Mouse (Mus musculus): ENCODE results near the gene Trim2. TPM values are rescaled to one million over a fixed set of nuclear protein-coding genes. Genes with fewer than 3 reads are reported as not detected.

The Trim2 gene
- polyA plus RNA-seq, 1 experiment from 2014 or later = 137 TPM

GRCm38 (mm10) chr3:84128871-84129870 lies 177.5 kb downstream of the Trim2 start:
- H3K4me2 ChIP-seq = no peak overlapping the region
- 73% methylated on average over 11 of the region's 11 CpGs for WGBS
- H3K27me3 ChIP-seq = no peaks in the 10 kb centered on the region
- ATAC-seq (ENCODE audit: low FRiP score) = no peak
- no peaks in the 10 kb centered on the region for H3K4me1 ChIP-seq (replicated peaks)
- H3K9me3 ChIP-seq = no peaks in the 10 kb centered on the region
- H3K9ac ChIP-seq = no peak overlapping the region
- no peak overlapping the region for H3K4me3 ChIP-seq
- no peak overlapping the region for H3K27ac ChIP-seq
- no peaks in the 10 kb centered on the region for H3K36me3 ChIP-seq

- H3K4me3 ChIP-seq = no peak overlapping the region
- ATAC-seq (ENCODE audit: low FRiP score) = no peak
- WGBS = 86% methylated on average over 2 of the region's 2 CpGs
- no peaks in the 10 kb centered on the region for H3K27me3 ChIP-seq
- no peak overlapping the region for H3K4me2 ChIP-seq
- no peak overlapping the region for H3K9ac ChIP-seq
- H3K4me1 ChIP-seq (replicated peaks) = no peaks in the 10 kb centered on the region
- no peaks in the 10 kb centered on the region for H3K9me3 ChIP-seq
- H3K27ac ChIP-seq = no peak overlapping the region
- H3K36me3 ChIP-seq = no peaks in the 10 kb centered on the region
Observed at GRCm38 (mm10) chr3:84127431-84127830, 179.2 kb downstream of the Trim2 start.

GRCm38 (mm10) chr3:84126721-84127120 lies 180.0 kb downstream of the Trim2 start:
- no peak for ATAC-seq (ENCODE audit: low FRiP score)
- WGBS = 86% methylated on average over 3 of the region's 3 CpGs
- H3K9ac ChIP-seq = no peak overlapping the region

GRCm38 (mm10) chr3:84125704-84126289 lies 180.9 kb downstream of the Trim2 start:
- H3K36me3 ChIP-seq = no peaks in the 10 kb centered on the region
- 59% methylated on average over 6 of the region's 6 CpGs for WGBS
- no peaks in the 10 kb centered on the region for H3K4me1 ChIP-seq (replicated peaks)
- ATAC-seq (ENCODE audit: low FRiP score) = no peak
- no peaks in the 10 kb centered on the region for H3K27me3 ChIP-seq
- no peaks in the 10 kb centered on the region for H3K9me3 ChIP-seq
- H3K4me3 ChIP-seq = no peak overlapping the region
- H3K27ac ChIP-seq = no peak overlapping the region
- H3K4me2 ChIP-seq = no peak overlapping the region
- no peak overlapping the region for H3K9ac ChIP-seq

More at GRCm38 (mm10) chr3:84126721-84127120, 180.0 kb downstream of the Trim2 start:
- H3K9me3 ChIP-seq = no peaks in the 10 kb centered on the region
- no peak overlapping the region for H3K4me2 ChIP-seq
- no peak overlapping the region for H3K27ac ChIP-seq
- H3K4me3 ChIP-seq = no peak overlapping the region
- H3K4me1 ChIP-seq (replicated peaks) = no peaks in the 10 kb centered on the region
- H3K27me3 ChIP-seq = no peaks in the 10 kb centered on the region
- H3K36me3 ChIP-seq = no peaks in the 10 kb centered on the region

- no peaks in the 10 kb centered on the region for H3K36me3 ChIP-seq
- no peak overlapping the region for H3K9ac ChIP-seq
- no peaks in the 10 kb centered on the region for H3K27me3 ChIP-seq
- H3K4me3 ChIP-seq = no peak overlapping the region
- no peaks in the 10 kb centered on the region for H3K4me1 ChIP-seq (replicated peaks)
- 75% methylated on average over 3 of the region's 3 CpGs for WGBS
- ATAC-seq (ENCODE audit: low FRiP score) = no peak
- H3K9me3 ChIP-seq = no peaks in the 10 kb centered on the region
- H3K4me2 ChIP-seq = no peak overlapping the region
- no peak overlapping the region for H3K27ac ChIP-seq
Observed at GRCm38 (mm10) chr3:84123461-84123860, 183.2 kb downstream of the Trim2 start.

- H3K27ac ChIP-seq = no peak overlapping the region
- 73% methylated on average over 7 of the region's 7 CpGs for WGBS
- no peak for ATAC-seq (ENCODE audit: low FRiP score)
- no peaks in the 10 kb centered on the region for H3K27me3 ChIP-seq
- no peaks in the 10 kb centered on the region for H3K4me1 ChIP-seq (replicated peaks)
- H3K4me3 ChIP-seq = no peak overlapping the region
- H3K9me3 ChIP-seq = no peaks in the 10 kb centered on the region
- H3K36me3 ChIP-seq = no peaks in the 10 kb centered on the region
- H3K9ac ChIP-seq = no peak overlapping the region
- no peak overlapping the region for H3K4me2 ChIP-seq
Observed at GRCm38 (mm10) chr3:84118718-84119117, 188.0 kb downstream of the Trim2 start.

GRCm38 (mm10) chr3:84118178-84118577 lies 188.5 kb downstream of the Trim2 start:
- no peak for ATAC-seq (ENCODE audit: low FRiP score)

More at GRCm38 (mm10) chr3:84118178-84118577, 188.5 kb downstream of the Trim2 start:
- H3K27ac ChIP-seq = no peak overlapping the region
- H3K9ac ChIP-seq = no peak overlapping the region
- no peaks in the 10 kb centered on the region for H3K27me3 ChIP-seq
- no peak overlapping the region for H3K4me2 ChIP-seq
- WGBS = 85% methylated on average over 7 of the region's 7 CpGs
- no peaks in the 10 kb centered on the region for H3K9me3 ChIP-seq
- H3K36me3 ChIP-seq = no peaks in the 10 kb centered on the region
- H3K4me1 ChIP-seq (replicated peaks) = no peaks in the 10 kb centered on the region
- H3K4me3 ChIP-seq = no peak overlapping the region

Other genes with a start within 250 kb of the Trim2 start
- gene Mnd1, start 151.1 kb downstream of the Trim2 start, polyA plus RNA-seq (2015; fragmentation: Nextera tagmentation; extraction: Ambion mirVana) = 2.6 and 2.8 TPM in 2 replicates
- 2.9 and 3.3 TPM in 2 replicates for gene Gm6525, start 132.8 kb downstream of the Trim2 start, polyA plus RNA-seq (2015; fragmentation: Nextera tagmentation; extraction: Ambion mirVana)
- 4.7 and 4.8 TPM in 2 replicates for gene Fhdc1, start 173.6 kb upstream of the Trim2 start, polyA plus RNA-seq (2015; fragmentation: Nextera tagmentation; extraction: Ambion mirVana)

Data from hindbrain, embryonic 13.5 days (tissue).